In the genomic region with DNA sequence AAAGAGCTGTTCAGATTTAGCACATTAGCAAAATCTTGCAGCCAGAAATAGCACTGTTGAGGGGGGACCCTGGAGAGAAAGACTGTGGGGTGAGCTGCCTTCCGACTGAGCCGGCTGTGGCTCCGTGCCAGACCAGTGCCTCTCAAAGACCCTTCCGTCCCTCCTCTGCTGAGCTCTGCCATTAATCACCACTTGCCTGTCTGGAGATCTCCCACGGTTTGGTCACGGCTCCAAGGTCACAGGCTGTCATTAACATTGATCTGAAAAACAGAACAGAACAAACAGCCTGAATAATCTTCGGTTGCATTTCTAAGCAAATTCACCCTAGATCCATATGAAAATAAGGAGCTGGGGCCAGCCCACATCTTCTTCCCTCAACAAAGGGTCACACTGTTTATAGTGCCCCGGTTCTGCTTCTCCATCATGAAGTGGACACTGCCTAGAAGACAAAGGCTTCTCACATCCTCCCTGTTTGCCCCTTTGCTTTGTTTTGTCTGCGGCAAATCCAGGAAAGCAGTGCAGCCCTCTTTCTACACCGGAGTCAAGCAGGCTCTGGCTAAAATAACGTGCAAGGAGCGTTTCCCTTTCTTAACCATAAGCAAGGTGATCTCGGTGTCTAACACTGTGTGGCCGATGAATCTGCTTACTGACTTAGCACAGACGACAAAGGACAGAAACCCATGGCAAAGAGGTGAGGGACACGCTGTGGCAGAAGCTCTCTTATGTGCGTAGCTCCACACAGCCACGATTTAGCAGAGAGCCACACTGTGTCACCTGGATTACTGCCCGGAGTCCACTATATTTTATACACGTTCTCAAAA, we compare ENCODE assay signal across 8 mouse cellular contexts. TPM values are rescaled to one million over a fixed set of nuclear protein-coding genes. Genes with fewer than 3 reads are reported as not detected.
DNase-seq lines count a peak whose midpoint lies in the region; ATAC-seq and TF ChIP-seq lines count a peak whose summit lies in the region.

No protein-coding gene starts in this region.

- no peak overlapping the region for H3K4me3 ChIP-seq in heart, embryonic 12.5 days
- H3K4me3 ChIP-seq in forebrain, embryonic 11.5 days (ENCODE audit: low read depth, low read length), result no peak overlapping the region
- H3K4me3 ChIP-seq in intestine, embryonic 14.5 days (ENCODE audit: low read depth, low read length), result no peak overlapping the region
- H3K4me3 ChIP-seq in limb, embryonic 14.5 days (replicated peaks; ENCODE audit: low read length), result 0 out of 2 replicates have a peak overlapping the region, but pooled peaks have one; percentile 0

- ATAC-seq in heart, embryonic 12.5 days (ENCODE audit: insufficient number of reproducible peaks, low FRiP score), result peak; percentile 67; the same call in 1 of the 2 replicates
- ATAC-seq in forebrain, embryonic 11.5 days (replicated peaks; ENCODE audit: low FRiP score), result peak; percentile 64
- peak; percentile 47; the same call in 1 of the 2 replicates for ATAC-seq in intestine, embryonic 14.5 days (replicated peaks; ENCODE audit: low FRiP score, low TSS enrichment, low read depth)
- ATAC-seq in limb, embryonic 14.5 days (ENCODE audit: low FRiP score, low read depth), result peak; percentile 63

- H3K27ac ChIP-seq in heart, embryonic 12.5 days (ENCODE audit: poor library complexity, severe bottlenecking), result peak overlapping the region; percentile 82
- H3K27ac ChIP-seq in forebrain, embryonic 11.5 days (ENCODE audit: low read depth, low read length), result no peak overlapping the region; the same call in 1 of the 2 replicates
- peak overlapping the region; percentile 59; the same call in 1 of the 2 replicates for H3K27ac ChIP-seq in intestine, embryonic 14.5 days (ENCODE audit: low read depth)
- H3K27ac ChIP-seq in limb, embryonic 14.5 days (replicated peaks; ENCODE audit: low read depth, low read length), result peak overlapping the region; percentile 14

- no peak for DNase-seq in heart, adult 18-20 months
- DNase-seq in brain, embryonic 18.5 days (ENCODE audit: low read depth, low spot score), result peak; percentile 39
- peak; percentile 60 for DNase-seq in forebrain, embryonic 11.5 days (ENCODE audit: low spot score)
- DNase-seq in intestine, embryonic 14.5 days (ENCODE audit: low spot score), result peak; percentile 65
- DNase-seq in limb, embryonic 14.5 days (ENCODE audit: low spot score), result peak; percentile 20
- peak; percentile 72 for DNase-seq in right cerebral cortex, postnatal 4 days
- no peak for DNase-seq in urinary bladder, postnatal 10 days (ENCODE audit: low spot score)

- H3K4me1 ChIP-seq in heart, embryonic 12.5 days (replicated peaks), result peaks cover 28% of the 10 kb centered on the region
- H3K4me1 ChIP-seq in forebrain, embryonic 11.5 days (replicated peaks; ENCODE audit: control insufficient read depth, insufficient read depth, low read length), result peaks cover 18% of the 10 kb centered on the region
- H3K4me1 ChIP-seq in intestine, embryonic 14.5 days (replicated peaks; ENCODE audit: control insufficient read depth, insufficient read depth, low read length), result peaks cover 15% of the 10 kb centered on the region
- peaks cover 23% of the 10 kb centered on the region for H3K4me1 ChIP-seq in limb, embryonic 14.5 days (ENCODE audit: control insufficient read depth, insufficient read depth, low read length)

- WGBS in heart, embryonic 12.5 days, result 32% methylated on average over 20 of the region's 20 CpGs
- WGBS in forebrain, embryonic 11.5 days, result 29% methylated on average over 20 of the region's 20 CpGs
- WGBS in intestine, embryonic 14.5 days, result 22% methylated on average over 20 of the region's 20 CpGs
- WGBS in limb, embryonic 14.5 days, result 21% methylated on average over 20 of the region's 20 CpGs

- H3K9ac ChIP-seq in heart, embryonic 12.5 days, result no peak overlapping the region
- peak overlapping the region; percentile 21 for H3K9ac ChIP-seq in forebrain, embryonic 11.5 days (ENCODE audit: low read length)
- peak overlapping the region; percentile 16; the same call in 1 of the 2 replicates for H3K9ac ChIP-seq in intestine, embryonic 14.5 days (ENCODE audit: low read length)
- H3K9ac ChIP-seq in limb, embryonic 14.5 days (ENCODE audit: low read depth, low read length, severe bottlenecking), result 0 out of 2 replicates have a peak overlapping the region, but pooled peaks have one; percentile 21

- H3K36me3 ChIP-seq in heart, embryonic 12.5 days, result no peaks in the 10 kb centered on the region
- H3K36me3 ChIP-seq in forebrain, embryonic 11.5 days (ENCODE audit: control insufficient read depth, insufficient read depth, low read length), result no peaks in the 10 kb centered on the region
- no peaks in the 10 kb centered on the region for H3K36me3 ChIP-seq in intestine, embryonic 14.5 days (ENCODE audit: control insufficient read depth, insufficient read depth, low read length)
- H3K36me3 ChIP-seq in limb, embryonic 14.5 days (ENCODE audit: control insufficient read depth, insufficient read depth, low read length), result no peaks in the 10 kb centered on the region

- H3K27me3 ChIP-seq in heart, embryonic 12.5 days (replicated peaks), result no peaks in the 10 kb centered on the region
- H3K27me3 ChIP-seq in forebrain, embryonic 11.5 days (ENCODE audit: control insufficient read depth, insufficient read depth, low read length), result no peaks in the 10 kb centered on the region
- H3K27me3 ChIP-seq in intestine, embryonic 14.5 days (replicated peaks; ENCODE audit: control insufficient read depth, insufficient read depth, low read length), result no peaks in the 10 kb centered on the region
- H3K27me3 ChIP-seq in limb, embryonic 14.5 days (ENCODE audit: control insufficient read depth, insufficient read depth, low read length), result no peaks in the 10 kb centered on the region

- TF ChIP-seq POLR2A in limb, embryonic 14.5 days (IDR thresholded peaks at IDR 0.05; ENCODE audit: borderline replicate concordance, extremely low read depth, insufficient read depth, insufficient read length), result no peak

- no peaks in the 10 kb centered on the region for H3K9me3 ChIP-seq in heart, embryonic 12.5 days (replicated peaks)
- no peaks in the 10 kb centered on the region for H3K9me3 ChIP-seq in forebrain, embryonic 11.5 days (ENCODE audit: control insufficient read depth, low read length)
- H3K9me3 ChIP-seq in intestine, embryonic 14.5 days (ENCODE audit: control insufficient read depth, low read length), result no peaks in the 10 kb centered on the region
- no peaks in the 10 kb centered on the region for H3K9me3 ChIP-seq in limb, embryonic 14.5 days (ENCODE audit: control insufficient read depth, low read length)

- H3K4me2 ChIP-seq in heart, embryonic 12.5 days, result peak overlapping the region; percentile 42
- H3K4me2 ChIP-seq in forebrain, embryonic 11.5 days (ENCODE audit: low read depth, low read length, severe bottlenecking), result peak overlapping the region; percentile 6; the same call in 1 of the 2 replicates
- H3K4me2 ChIP-seq in intestine, embryonic 14.5 days (ENCODE audit: low read length), result peak overlapping the region; percentile 43
- H3K4me2 ChIP-seq in limb, embryonic 14.5 days (replicated peaks; ENCODE audit: low read depth, low read length, severe bottlenecking), result peak overlapping the region; percentile 39

RNA-seq across cellular contexts. Expression of a gene that starts 47.5 kb away (rescaled TPM):
- 6.1 and 6.7 TPM in 2 replicates for polyA plus RNA-seq in heart, embryonic 12.5 days (2016; fragmentation: Nextera tagmentation; extraction: Ambion mirVana)
- 1 to 10 TPM; 3.1 to 3.3 TPM for total RNA-seq in heart, adult 18-20 months (2021)
- polyA plus RNA-seq in forebrain, embryonic 11.5 days (2014; fragmentation: Nextera tagmentation; extraction: Ambion mirVana), result 10.6 and 11.2 TPM in 2 replicates
- 6.5 and 7.8 TPM in 2 replicates for polyA plus RNA-seq in intestine, embryonic 14.5 days (2014; fragmentation: Nextera tagmentation; extraction: Ambion mirVana)
- polyA plus RNA-seq in limb, embryonic 14.5 days (2012; rRNA removed), result 6.9 TPM in 2 replicates
- 5.9 and 6.7 TPM in 2 replicates for polyA plus RNA-seq in limb, embryonic 14.5 days (2014; fragmentation: Nextera tagmentation; extraction: Ambion mirVana)

RNA-seq across cellular contexts. Expression of a gene that starts 51.3 kb away (rescaled TPM):
- 0.72 and 1.5 TPM in 2 replicates for polyA plus RNA-seq in heart, embryonic 12.5 days (2016; fragmentation: Nextera tagmentation; extraction: Ambion mirVana)
- total RNA-seq in heart, adult 18-20 months (2021), result 1 to 10 TPM; 2.0 to 2.1 TPM
- 0.28 and 0.61 TPM in 2 replicates for polyA plus RNA-seq in forebrain, embryonic 11.5 days (2014; fragmentation: Nextera tagmentation; extraction: Ambion mirVana)
- polyA plus RNA-seq in intestine, embryonic 14.5 days (2014; fragmentation: Nextera tagmentation; extraction: Ambion mirVana), result 0.44 and 0.51 TPM in 2 replicates
- polyA plus RNA-seq in limb, embryonic 14.5 days (2012; rRNA removed), result 0.35 and 0.47 TPM in 2 replicates
- polyA plus RNA-seq in limb, embryonic 14.5 days (2014; fragmentation: Nextera tagmentation; extraction: Ambion mirVana), result 0.30 TPM in 2 replicates

Comparison
In these comparisons a context has a peak if more than half of its experiments do, and no peak if none do; other contexts are left out.
1. DNase-seq: peak in brain, embryonic 18.5 days (single experiment), forebrain, embryonic 11.5 days (single experiment), intestine, embryonic 14.5 days (single experiment), limb, embryonic 14.5 days (single experiment) and right cerebral cortex, postnatal 4 days (single experiment); none in heart, adult 18-20 months (0 of 2) and urinary bladder, postnatal 10 days (single experiment).
2. Peak in every context shown above with its lines, with median percentiles within 50 percentile points of each other: ATAC-seq and H3K4me2 ChIP-seq.